Mouse (Mus musculus) neural tube, embryonic 15.5 days (tissue): ENCODE measurements around the gene Zc3h7b. TPM values are rescaled to one million over a fixed set of nuclear protein-coding genes. Genes with fewer than 3 reads are reported as not detected.
A peak's percentile ranks its signal among the peaks of the same experiment; 100 is the strongest.

Experiments used
- ATAC-seq: fragments of 200-750 bp; cut with Nextera tagmentation; 2 replicates; pipeline ENCODE4 v1.8.0; 2017; ENCODE audit warnings: mild to moderate bottlenecking, moderate TSS enrichment, moderate library complexity; ENCODE audit not compliant: low FRiP score
- H3K27ac ChIP-seq: fragments of 300-500 bp; sonication (generic); replicated peaks from 2 replicates; pipeline ENCODE4 v1.5.1; 2015; ENCODE audit warnings: mild to moderate bottlenecking, inconsistent platforms
- H3K27me3 ChIP-seq: fragments of 300-500 bp; sonication (generic); replicated peaks from 2 replicates; pipeline ENCODE4 v1.6.1; 2015; ENCODE audit warnings: inconsistent platforms
- H3K36me3 ChIP-seq: fragments of 300-500 bp; sonication (generic); 2 replicates; pipeline ENCODE4 v1.6.1; 2015; ENCODE audit warnings: inconsistent platforms
- H3K4me1 ChIP-seq: fragments of 300-500 bp; sonication (generic); 2 replicates; pipeline ENCODE4 v1.6.1; 2015; ENCODE audit warnings: inconsistent platforms
- H3K4me2 ChIP-seq: fragments of 300-500 bp; sonication (generic); 2 replicates; pipeline ENCODE4 v1.6.1; 2015; ENCODE audit warnings: inconsistent platforms, mild to moderate bottlenecking, moderate library complexity
- H3K4me3 ChIP-seq: fragments of 300-500 bp; sonication (generic); replicated peaks from 2 replicates; pipeline ENCODE4 v1.5.1; 2015; ENCODE audit warnings: mild to moderate bottlenecking, inconsistent platforms
- H3K9ac ChIP-seq: fragments of 300-500 bp; sonication (generic); replicated peaks from 2 replicates; pipeline ENCODE4 v1.6.1; 2015; ENCODE audit warnings: mild to moderate bottlenecking, inconsistent platforms
- H3K9me3 ChIP-seq: fragments of 300-500 bp; sonication (generic); replicated peaks from 2 replicates; pipeline ENCODE4 v1.6.1; 2016; ENCODE audit warnings: inconsistent platforms
- WGBS: fragments of 180-500 bp; shearing (Covaris S2); methylation state at CpG from one replicate; pipeline ENCODE4 v1.1.7; 2015; ENCODE audit warnings: mixed read lengths; 5-methylcytosine and 5-hydroxymethylcytosine counted together
- polyA plus RNA-seq: library from polyadenylated mRNA; unstranded; fragments of >200 nt; fragmentation: Nextera tagmentation; extraction: Ambion mirVana; gene quantifications from 2 replicates; pipeline ENCODE4 v1.2.1, GENCODE M21; 2015

Gene Zc3h7b
- polyA plus RNA-seq, 1 experiment from 2014 or later = 41.7 TPM

DNA sequence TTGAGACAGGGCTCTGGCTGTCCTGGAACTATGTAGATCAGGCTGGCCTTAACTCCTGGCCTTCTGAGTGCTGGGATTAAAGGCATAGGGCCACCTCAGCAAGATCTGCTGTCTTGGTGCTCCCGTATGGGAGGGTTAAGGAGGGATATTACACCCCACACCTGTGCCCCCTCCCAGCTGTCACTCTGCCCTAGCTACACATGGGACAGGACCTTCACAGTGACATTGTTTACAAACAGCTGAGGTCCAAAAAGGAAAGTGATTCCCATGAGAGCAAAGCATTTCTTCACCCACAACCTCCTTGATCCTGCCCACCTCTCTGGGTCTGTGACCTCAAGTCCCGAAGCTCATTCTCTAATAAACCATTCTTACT lies 84.3 kb downstream of the Zc3h7b start:
- H3K36me3 ChIP-seq = peaks cover 37% of the 10 kb centered on the region
- H3K27ac ChIP-seq = no peak overlapping the region
- H3K4me1 ChIP-seq = 0 out of 2 replicates have a peak, but pooled peaks cover 3% of the 10 kb centered on the region
- no peak overlapping the region for H3K4me3 ChIP-seq
- 75% methylated on average over 2 of the region's 2 CpGs for WGBS
- no peak for ATAC-seq
- H3K4me2 ChIP-seq = no peak overlapping the region
- no peaks in the 10 kb centered on the region for H3K27me3 ChIP-seq
- no peak overlapping the region for H3K9ac ChIP-seq
- no peaks in the 10 kb centered on the region for H3K9me3 ChIP-seq

DNA sequence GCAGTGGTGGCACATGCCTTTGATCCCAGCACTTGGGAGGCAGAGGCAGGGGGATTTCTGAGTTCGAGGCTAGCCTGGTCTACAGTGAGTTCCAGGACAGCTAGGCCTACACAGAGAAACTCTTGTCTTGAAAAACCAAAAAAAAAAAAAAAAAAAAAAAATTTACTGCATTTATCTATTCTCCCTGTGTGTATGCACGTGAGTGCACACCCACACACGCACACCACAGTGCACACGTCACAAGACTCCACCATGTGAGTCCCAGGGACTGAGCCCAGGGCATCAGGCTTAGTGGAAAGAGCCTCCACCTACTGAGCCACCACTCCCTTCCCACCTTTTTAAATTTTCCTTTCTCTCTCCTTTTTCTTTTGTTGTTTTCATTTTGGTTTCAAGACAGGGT lies 85.7 kb downstream of the Zc3h7b start:
- ATAC-seq = no peak
- Histone ChIP-seq H3K4me2 (no peak overlapping the region), H3K36me3 (peaks cover 24% of the 10 kb centered on the region), H3K9me3 (no peaks in the 10 kb centered on the region), H3K27me3 (peaks cover 7% of the 10 kb centered on the region), H3K4me1 (0 out of 2 replicates have a peak, but pooled peaks cover 3% of the 10 kb centered on the region), H3K9ac (no peak overlapping the region), H3K27ac (no peak overlapping the region), H3K4me3 (no peak overlapping the region)
- WGBS = 93% methylated on average over 4 of the region's 4 CpGs

DNA sequence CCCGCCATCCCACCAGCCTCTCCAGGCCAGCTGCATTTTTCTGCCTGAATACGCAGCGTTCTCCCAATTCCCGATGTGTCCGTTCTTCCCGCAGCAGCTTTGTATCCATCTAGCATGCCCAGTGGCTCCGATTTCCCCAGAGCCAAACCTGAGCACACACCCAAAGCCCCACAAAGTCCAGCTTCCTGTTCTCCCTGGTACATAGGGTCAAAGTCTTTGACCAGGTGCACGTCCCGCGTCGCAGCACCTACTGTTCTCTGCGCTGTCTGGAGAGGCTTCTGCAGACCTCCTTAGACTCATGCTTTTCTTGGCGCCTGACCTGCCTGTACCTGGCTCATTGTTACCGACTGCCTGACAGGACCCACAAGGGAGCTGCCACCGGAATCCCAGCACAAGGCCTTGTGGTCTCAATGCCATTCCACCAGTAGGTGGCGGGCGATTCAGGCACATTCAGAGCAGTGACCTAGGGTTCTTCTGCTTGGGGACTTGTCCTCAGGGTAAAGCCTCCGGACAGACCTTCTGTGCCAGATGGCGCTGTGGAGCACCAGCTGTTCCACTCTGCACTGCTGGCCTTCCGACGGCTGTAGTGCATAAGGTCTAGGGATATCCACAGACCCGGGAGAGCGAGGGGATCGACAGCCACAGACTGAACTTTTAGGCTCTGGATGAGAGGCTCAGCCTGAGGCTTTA lies 86.4 kb downstream of the Zc3h7b start:
- WGBS = 16% methylated on average over 24 of the region's 24 CpGs
- H3K4me2 ChIP-seq = peak overlapping the region; percentile 20

DNA sequence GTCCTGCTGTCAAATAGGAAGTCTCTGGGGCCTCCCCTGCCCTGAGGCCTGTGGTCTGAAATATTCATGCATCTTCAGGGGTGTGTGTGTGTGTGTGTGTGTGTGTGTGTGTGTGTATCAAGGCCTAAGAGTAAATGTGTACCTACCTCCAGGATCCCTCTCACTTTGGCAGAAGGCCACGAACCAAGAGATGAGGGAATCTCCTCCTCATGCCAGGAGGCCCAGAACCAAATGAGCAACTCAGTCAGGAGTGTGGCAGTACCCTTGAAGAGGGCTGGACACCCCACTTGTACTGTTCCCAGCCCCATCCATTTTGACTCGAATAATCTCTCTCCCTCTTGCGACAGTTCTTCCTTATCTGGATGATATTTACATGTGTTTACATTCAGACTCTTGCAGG lies 87.4 kb downstream of the Zc3h7b start:
- Histone ChIP-seq H3K4me1 (peaks cover 14% of the 10 kb centered on the region), H3K9ac (no peak overlapping the region), H3K4me2 (no peak overlapping the region), H3K4me3 (no peak overlapping the region), H3K9me3 (no peaks in the 10 kb centered on the region), H3K27ac (no peak overlapping the region), H3K36me3 (peaks cover 9% of the 10 kb centered on the region), H3K27me3 (peaks cover 17% of the 10 kb centered on the region)
- no peak for ATAC-seq
- WGBS = 83% methylated on average over 3 of the region's 3 CpGs

More for the DNA sequence above, 86.4 kb downstream of the Zc3h7b start:
- peak; percentile 79 for ATAC-seq
- H3K27me3 ChIP-seq = peaks cover 11% of the 10 kb centered on the region
- H3K36me3 ChIP-seq = peaks cover 17% of the 10 kb centered on the region
- no peak overlapping the region for H3K9ac ChIP-seq
- H3K4me3 ChIP-seq = no peak overlapping the region
- H3K27ac ChIP-seq = no peak overlapping the region
- peaks cover 10% of the 10 kb centered on the region for H3K4me1 ChIP-seq
- no peaks in the 10 kb centered on the region for H3K9me3 ChIP-seq

DNA sequence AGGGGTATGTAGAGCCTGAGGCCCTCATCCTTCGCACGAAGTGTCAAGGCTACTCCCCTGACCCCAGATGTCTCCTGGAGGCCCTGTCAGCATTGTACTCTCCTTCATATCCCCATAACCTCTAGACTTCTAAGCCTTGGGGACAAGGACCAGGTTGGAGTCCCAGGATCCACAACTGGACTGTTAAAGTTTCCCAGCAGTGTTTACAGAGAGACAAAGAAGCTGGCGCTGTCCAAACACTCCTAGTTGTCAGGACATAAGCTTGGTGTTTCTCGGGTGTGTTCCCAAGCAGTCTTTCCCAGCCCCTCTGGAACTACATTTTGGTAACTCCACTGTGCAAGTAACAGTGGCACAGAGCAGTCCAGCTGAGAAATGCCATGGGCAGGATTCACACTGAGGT lies 88.6 kb downstream of the Zc3h7b start:
- peaks cover 17% of the 10 kb centered on the region for H3K27me3 ChIP-seq
- no peak for ATAC-seq
- no peak overlapping the region for H3K9ac ChIP-seq
- H3K36me3 ChIP-seq = 0 out of 2 replicates have a peak, but pooled peaks cover 2% of the 10 kb centered on the region
- 75% methylated on average over 4 of the region's 4 CpGs for WGBS
- no peak overlapping the region for H3K4me2 ChIP-seq
- H3K4me1 ChIP-seq = peaks cover 14% of the 10 kb centered on the region
- no peak overlapping the region for H3K27ac ChIP-seq
- no peaks in the 10 kb centered on the region for H3K9me3 ChIP-seq
- no peak overlapping the region for H3K4me3 ChIP-seq

DNA sequence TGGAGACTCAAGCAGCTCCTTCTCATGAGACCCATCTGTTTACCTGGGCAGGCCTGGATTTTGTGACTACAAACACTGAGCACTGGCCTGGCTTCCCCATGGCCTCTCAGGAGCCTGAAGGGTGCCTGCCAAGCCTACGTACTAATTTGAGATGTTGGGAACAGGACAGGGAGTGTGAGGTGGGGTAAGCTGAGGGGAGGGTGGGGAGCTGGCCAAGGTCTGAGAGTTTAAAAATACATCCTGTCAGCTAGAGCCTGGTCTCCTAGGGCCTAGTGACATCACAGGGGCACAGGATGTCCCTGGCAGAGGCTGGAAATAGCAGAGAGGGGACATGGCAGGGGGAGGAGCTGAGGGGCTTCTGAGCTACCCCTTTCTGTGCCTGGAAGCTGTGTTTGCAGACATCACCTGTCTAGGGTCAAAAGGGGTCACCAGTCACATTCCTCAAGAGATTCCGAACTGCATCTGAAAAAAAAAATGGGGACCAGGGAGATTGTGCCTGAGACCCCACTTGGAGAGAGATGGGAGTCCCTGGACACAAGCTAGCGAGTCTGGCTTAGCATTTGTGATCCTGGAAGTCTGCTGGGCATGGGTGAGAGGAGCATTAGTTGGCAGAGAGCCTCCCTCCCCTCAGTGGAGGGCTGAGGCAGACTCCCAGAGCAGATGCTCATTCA lies 89.4 kb downstream of the Zc3h7b start:
- no peaks in the 10 kb centered on the region for H3K36me3 ChIP-seq
- peaks cover 14% of the 10 kb centered on the region for H3K4me1 ChIP-seq
- H3K9me3 ChIP-seq = no peaks in the 10 kb centered on the region
- no peak overlapping the region for H3K4me3 ChIP-seq
- H3K9ac ChIP-seq = no peak overlapping the region; the same call in 1 of the 2 replicates
- no peak for ATAC-seq
- H3K4me2 ChIP-seq = no peak overlapping the region
- H3K27me3 ChIP-seq = peaks cover 17% of the 10 kb centered on the region
- H3K27ac ChIP-seq = no peak overlapping the region
- 66% methylated on average over 3 of the region's 3 CpGs for WGBS

DNA sequence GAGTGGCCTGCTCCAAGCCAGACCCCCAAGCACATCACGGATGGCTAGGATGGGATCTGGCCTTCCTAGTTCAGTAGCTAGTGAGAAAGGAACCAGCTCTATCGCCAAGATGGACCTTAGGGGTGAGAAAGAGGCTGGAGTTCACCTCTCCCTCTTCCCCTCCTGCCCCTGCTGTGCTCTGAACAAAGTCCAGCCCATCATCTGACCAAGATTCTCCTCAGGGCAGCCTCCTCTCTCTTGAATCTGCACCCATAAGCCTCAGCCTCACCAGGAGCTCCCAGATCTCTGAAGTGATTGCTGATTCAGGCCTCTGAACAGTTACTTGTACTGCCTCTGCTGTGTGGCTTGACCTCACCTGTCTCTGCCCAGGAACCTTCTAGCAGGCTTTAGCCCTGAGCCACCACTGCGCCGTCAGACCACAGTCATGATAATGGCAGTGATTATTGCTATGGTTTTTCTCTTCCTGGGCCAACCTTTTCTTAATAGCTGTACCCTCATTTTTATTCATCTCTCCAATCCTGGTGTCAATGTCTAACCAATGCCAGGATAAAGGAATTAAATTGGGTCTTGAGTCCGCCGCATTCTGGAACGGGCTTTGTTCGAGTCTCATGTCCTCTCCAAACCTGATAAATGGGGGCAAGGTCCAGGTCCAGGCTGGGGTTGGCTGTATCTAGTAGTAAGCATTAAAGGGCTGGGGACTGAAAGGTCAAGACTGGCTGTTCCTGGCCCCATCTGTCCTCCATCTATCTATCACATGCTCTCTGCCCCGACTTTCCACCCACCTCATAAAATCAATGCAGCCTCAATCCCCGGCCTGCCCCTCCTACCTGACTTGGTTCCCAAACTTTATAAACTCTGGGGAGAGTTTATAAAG lies 90.4 kb downstream of the Zc3h7b start:
- H3K9me3 ChIP-seq = no peaks in the 10 kb centered on the region
- peaks cover 18% of the 10 kb centered on the region for H3K4me1 ChIP-seq
- no peak overlapping the region for H3K27ac ChIP-seq
- no peak overlapping the region for H3K4me3 ChIP-seq
- 62% methylated on average over 10 of the region's 10 CpGs for WGBS
- no peak for ATAC-seq
- no peaks in the 10 kb centered on the region for H3K36me3 ChIP-seq
- H3K9ac ChIP-seq = no peak overlapping the region
- peaks cover 17% of the 10 kb centered on the region for H3K27me3 ChIP-seq
- no peak overlapping the region for H3K4me2 ChIP-seq

DNA sequence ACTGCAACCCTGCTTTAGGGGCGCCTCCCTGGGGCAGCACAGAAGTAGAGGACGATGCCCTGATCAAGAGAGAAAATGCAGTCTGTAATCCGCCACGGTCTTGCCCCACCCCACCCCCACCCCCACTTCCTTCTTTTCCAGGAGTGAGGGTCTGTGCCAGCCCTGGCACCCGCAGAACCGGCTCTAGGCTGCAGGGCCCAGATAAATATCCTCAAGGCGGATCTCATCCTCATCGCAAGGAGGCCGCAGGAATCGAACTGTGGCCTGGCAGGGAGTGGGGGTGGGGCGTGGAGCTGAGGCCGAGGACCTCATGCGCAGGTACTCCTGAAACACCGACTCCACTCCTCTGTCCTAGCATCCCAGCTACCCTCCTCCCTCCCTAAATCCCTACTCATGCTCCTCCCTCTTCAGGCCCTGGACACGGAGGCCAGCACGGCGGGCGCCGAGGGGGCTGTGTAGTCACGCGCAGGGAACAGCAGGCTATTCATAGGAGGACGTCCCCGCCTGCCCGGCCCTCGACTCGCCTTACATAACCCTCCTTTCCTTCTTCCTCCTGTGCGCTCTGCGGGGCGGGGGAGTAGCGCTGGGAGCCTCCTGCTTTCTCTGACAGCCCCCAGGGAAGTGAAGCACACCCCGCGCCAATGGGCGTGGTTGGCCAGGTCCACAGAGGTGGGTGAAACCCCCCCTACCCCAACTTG lies 91.4 kb downstream of the Zc3h7b start:
- no peak overlapping the region; the same call in 1 of the 2 replicates for H3K9ac ChIP-seq
- H3K27me3 ChIP-seq = peaks cover 17% of the 10 kb centered on the region
- no peaks in the 10 kb centered on the region for H3K9me3 ChIP-seq
- no peak overlapping the region for H3K27ac ChIP-seq
- WGBS = 5% methylated on average over 33 of the region's 33 CpGs
- ATAC-seq = peak; percentile 56
- peaks cover 18% of the 10 kb centered on the region for H3K4me1 ChIP-seq
- H3K36me3 ChIP-seq = no peaks in the 10 kb centered on the region
- H3K4me2 ChIP-seq = peak overlapping the region; percentile 49
- peak overlapping the region; percentile 20 for H3K4me3 ChIP-seq

DNA sequence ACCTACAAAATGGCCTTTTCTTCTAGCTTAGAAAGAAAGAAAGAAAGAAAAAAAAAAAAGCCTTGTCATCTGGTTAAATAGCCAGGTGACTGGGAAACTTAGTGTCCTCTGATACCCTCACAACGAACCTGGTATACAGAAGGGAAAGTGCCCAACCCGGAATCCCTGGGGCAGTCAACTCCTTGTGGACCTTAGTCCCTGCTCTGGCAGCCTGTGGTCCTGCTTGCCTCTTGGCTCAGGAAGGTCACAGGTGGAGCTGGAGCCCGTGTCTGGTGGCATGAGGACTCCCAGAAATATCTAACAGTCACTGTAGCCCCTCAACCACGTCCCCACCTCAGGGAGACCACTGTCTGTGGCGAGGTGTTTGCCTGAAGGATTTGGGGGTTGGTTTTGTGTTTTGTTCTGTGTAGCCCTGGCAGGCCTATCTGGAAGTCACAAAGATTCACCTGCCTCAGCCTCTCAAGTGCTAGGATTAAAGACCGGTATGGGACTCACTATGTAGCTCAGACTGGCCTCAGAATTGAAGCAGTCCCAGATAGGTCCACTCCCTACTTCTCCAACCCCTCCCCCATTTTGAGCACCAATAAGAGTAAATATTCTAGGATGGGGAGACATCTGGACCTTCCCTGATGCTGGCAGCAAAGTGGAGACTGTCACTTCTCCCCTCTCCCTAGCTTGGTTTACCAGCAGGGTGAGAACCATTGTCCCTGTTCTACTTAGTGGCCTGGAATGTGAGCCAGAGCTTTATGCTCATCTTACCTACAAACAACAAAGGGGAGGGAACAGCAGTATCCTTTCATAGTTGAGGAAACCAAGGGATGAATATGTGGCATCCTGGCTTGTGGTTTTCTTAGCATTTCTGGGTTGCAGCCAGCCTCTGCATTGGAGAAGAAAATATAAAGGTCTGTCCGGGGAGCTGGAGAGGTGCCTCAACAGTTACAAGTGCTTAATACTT lies 92.4 kb downstream of the Zc3h7b start:
- Histone ChIP-seq H3K9me3 (no peaks in the 10 kb centered on the region), H3K9ac (no peak overlapping the region)

DNA sequence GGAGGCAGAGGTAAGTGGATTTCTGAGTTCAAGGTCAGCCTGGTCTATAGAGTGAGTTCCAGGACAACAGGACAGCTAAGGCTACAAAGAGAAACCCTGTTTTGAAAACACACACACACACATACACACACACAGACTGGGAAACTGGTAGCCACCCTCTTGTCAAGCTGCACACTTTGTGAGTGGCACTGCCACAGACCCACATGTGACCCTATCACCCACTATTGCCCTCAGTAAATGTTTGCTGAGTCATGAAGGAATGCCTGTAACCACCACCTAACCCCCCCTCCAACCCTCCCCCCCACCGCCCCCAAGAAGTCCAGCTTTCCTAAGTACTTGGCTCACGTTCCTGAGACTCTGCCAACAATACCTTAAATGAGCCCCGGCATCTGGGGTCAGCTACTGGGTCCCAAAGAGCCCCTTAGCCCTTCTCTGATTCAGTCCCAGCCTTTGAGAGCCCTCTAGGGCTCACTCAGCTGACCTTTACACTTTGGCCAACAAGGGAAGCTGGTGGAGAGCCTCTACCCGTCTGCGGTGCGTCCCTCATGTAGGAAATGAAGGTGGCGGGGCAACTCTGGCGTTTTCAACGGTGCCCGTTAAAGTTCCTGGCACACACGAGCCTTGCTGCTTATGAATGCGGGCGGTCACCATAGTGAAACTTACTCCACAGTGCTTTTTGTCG lies 93.8 kb downstream of the Zc3h7b start:
- H3K4me1 ChIP-seq = peaks cover 15% of the 10 kb centered on the region
- H3K4me3 ChIP-seq = no peak overlapping the region
- H3K27me3 ChIP-seq = peaks cover 17% of the 10 kb centered on the region
- no peak overlapping the region for H3K9ac ChIP-seq
- H3K27ac ChIP-seq = no peak overlapping the region
- H3K36me3 ChIP-seq = no peaks in the 10 kb centered on the region
- no peak for ATAC-seq
- H3K9me3 ChIP-seq = no peaks in the 10 kb centered on the region
- no peak overlapping the region for H3K4me2 ChIP-seq
- 67% methylated on average over 14 of the region's 14 CpGs for WGBS

More for the DNA sequence above, 92.4 kb downstream of the Zc3h7b start:
- no peak overlapping the region for H3K4me3 ChIP-seq
- WGBS = 66% methylated on average over 7 of the region's 7 CpGs
- no peak overlapping the region for H3K4me2 ChIP-seq
- H3K4me1 ChIP-seq = peaks cover 15% of the 10 kb centered on the region
- no peaks in the 10 kb centered on the region for H3K36me3 ChIP-seq
- no peak overlapping the region for H3K27ac ChIP-seq
- H3K27me3 ChIP-seq = peaks cover 17% of the 10 kb centered on the region
- no peak for ATAC-seq
